Mouse (Mus musculus) heart, postnatal 0 days (tissue): ENCODE measurements around the gene Taf5l.

Experiments
- CTCF ChIP-seq: IDR thresholded peaks from 2 replicates; pipeline ENCODE4 v1.5.1; 2016; ENCODE audit warnings: antibody characterized with exemption, control low read depth, low read depth
- EP300 ChIP-seq: IDR thresholded peaks from 2 replicates; pipeline ENCODE4 v1.6.1; 2016; ENCODE audit warnings: antibody characterized with exemption, low read depth

- TF ChIP-seq CTCF (no peak), EP300 (no peak)
Measured at GRCm38 (mm10) chr8:124019782-124020181, 1.4 kb downstream of the Taf5l start.
